ENCODE assay signal across 15 mouse cellular contexts in genomic region chr5:136759781-136760180, GRCm38 (mm10).
DNase-seq lines count a peak whose midpoint lies in the region; ATAC-seq and TF ChIP-seq lines count a peak whose summit lies in the region.
"Had no signal": no experiment of that assay in that cellular context is flagged by ENCODE, and none has a peak within 500 bp of the region (broad histone marks: within the 10 kb centered on the region; RNA-seq: fewer than 3 reads in every experiment).

No protein-coding gene starts in this region.

- H3K36me3 ChIP-seq in lung, embryonic 14.5 days (ENCODE audit: insufficient read depth): no peaks in the 10 kb centered on the region
- H3K36me3 ChIP-seq in MEL (ENCODE audit: control insufficient read depth in 1 of 2, insufficient read depth in 2 of 2, low read length in 2 of 2): no peaks in the 10 kb centered on the region
- H3K36me3 ChIP-seq: forebrain, embryonic 15.5 days; heart, embryonic 15.5 days; kidney, embryonic 15.5 days had no signal

- no peaks in the 10 kb centered on the region for H3K27me3 ChIP-seq in lung, embryonic 14.5 days (ENCODE audit: insufficient read depth, low read length)
- H3K27me3 ChIP-seq in MEL (ENCODE audit: control insufficient read depth in 1 of 2, insufficient read depth in 2 of 2, low read length in 2 of 2): no peaks in the 10 kb centered on the region
- H3K27me3 ChIP-seq: forebrain, embryonic 15.5 days; heart, embryonic 15.5 days; kidney, embryonic 15.5 days had no signal

- no peak overlapping the region for H3K9ac ChIP-seq in lung, embryonic 14.5 days
- H3K9ac ChIP-seq in MEL (ENCODE audit: control insufficient read depth, low read depth, low read length, poor library complexity, severe bottlenecking): no peak overlapping the region
- H3K9ac ChIP-seq: forebrain, embryonic 15.5 days; heart, embryonic 15.5 days; kidney, embryonic 15.5 days had no signal

- no peak overlapping the region for H3K4me3 ChIP-seq in gastrocnemius, adult 2 months
- H3K4me3 ChIP-seq in lung, embryonic 14.5 days (ENCODE audit: low read depth, low read length): no peak overlapping the region
- no peak overlapping the region for H3K4me3 ChIP-seq in MEL (ENCODE audit: control insufficient read depth in 1 of 2, insufficient read depth in 1 of 2, low read depth in 2 of 2, low read length in 2 of 2)
- H3K4me3 ChIP-seq: forebrain, embryonic 15.5 days; heart, embryonic 15.5 days; kidney, embryonic 15.5 days had no signal

- no peaks in the 10 kb centered on the region for H3K4me1 ChIP-seq in lung, embryonic 14.5 days (ENCODE audit: insufficient read depth)
- H3K4me1 ChIP-seq in MEL (ENCODE audit: control insufficient read depth in 1 of 2, insufficient read depth in 2 of 2, low read length in 2 of 2): no peaks in the 10 kb centered on the region
- H3K4me1 ChIP-seq: forebrain, embryonic 15.5 days had no signal

- 51% methylated on average over 6 of the region's 6 CpGs for WGBS in lung, embryonic 14.5 days

- TF ChIP-seq POLR2A in MEL (IDR thresholded peaks at IDR 0.05; ENCODE audit: control insufficient read depth in 1 of 2, insufficient read depth in 1 of 2, low read depth in 1 of 2, low read length in 2 of 2, poor library complexity in 1 of 2): no peak

- no peak for DNase-seq in gastrocnemius, adult 2 months
- DNase-seq in gastrocnemius, postnatal 25 days: no peak
- peak; percentile 17 for DNase-seq in lung, embryonic 14.5 days
- DNase-seq in lung, postnatal 10 days: no peak
- peak; percentile 43 for DNase-seq in MEL (ENCODE audit: low read depth, low spot score)
- DNase-seq in retina, embryonic 14.5 days (ENCODE audit: low spot score): peak; percentile 38
- no peak for DNase-seq in spleen, postnatal 36 days (ENCODE audit: low spot score in 2 of 2)
- no peak for DNase-seq in ovary, postnatal 10 days (ENCODE audit: low spot score)
- DNase-seq: adrenal gland, postnatal 25 days; cerebellum, postnatal 25 days; spleen, adult 18-20 months had no signal

- H3K4me2 ChIP-seq in lung, embryonic 14.5 days: no peak overlapping the region
- H3K4me2 ChIP-seq: forebrain, embryonic 15.5 days; heart, embryonic 15.5 days; kidney, embryonic 15.5 days had no signal

- TF ChIP-seq RAD21 in MEL (IDR thresholded peaks at IDR 0.05; ENCODE audit: low read depth, low read length): peak; percentile 30

- intact Hi-C loops in gastrocnemius, adult 2 months (cut with DNase I): loop anchor here (10.0 kb wide), 1 partner anchor 475 kb away; no protein-coding TSS in a partner anchor

- no peak overlapping the region for H3K27ac ChIP-seq in gastrocnemius, adult 2 months
- no peak overlapping the region for H3K27ac ChIP-seq in lung, embryonic 14.5 days (ENCODE audit: low read depth)
- no peak overlapping the region for H3K27ac ChIP-seq in MEL (ENCODE audit: control insufficient read depth, low read depth, low read length)
- H3K27ac ChIP-seq: forebrain, embryonic 15.5 days; heart, embryonic 15.5 days; kidney, embryonic 15.5 days; macrophage had no signal

- TF ChIP-seq CTCF in gastrocnemius, adult 2 months (IDR thresholded peaks at IDR 0.05): peak; percentile 56
- TF ChIP-seq CTCF in lung, embryonic 14.5 days (IDR thresholded peaks at IDR 0.05; ENCODE audit: low read depth): peak; percentile 63
- peak; percentile 71 to 93 (median 82) for TF ChIP-seq CTCF in MEL (IDR thresholded peaks at IDR 0.05 in 2 of 3, conservative IDR thresholded peaks at IDR 0.05 in 1 of 3; ENCODE audit: control insufficient read depth in 1 of 3, insufficient read depth in 1 of 3, low read depth in 2 of 3, low read length in 3 of 3, poor library complexity in 1 of 3, severe bottlenecking in 1 of 3)

- ATAC-seq in lung, embryonic 14.5 days (ENCODE audit: insufficient read depth): no peak
- ATAC-seq: forebrain, embryonic 15.5 days had no signal

- H3K79me2 ChIP-seq in MEL (ENCODE audit: control insufficient read depth, insufficient read depth, low read length, poor library complexity): no peaks in the 10 kb centered on the region

- H3K9me3 ChIP-seq in lung, embryonic 14.5 days (ENCODE audit: low read depth, low read length): no peaks in the 10 kb centered on the region
- no peaks in the 10 kb centered on the region for H3K9me3 ChIP-seq in MEL (replicated peaks; ENCODE audit: insufficient read depth, low read length)
- H3K9me3 ChIP-seq: forebrain, embryonic 15.5 days; heart, embryonic 15.5 days; kidney, embryonic 15.5 days had no signal

- TF ChIP-seq EP300 in MEL (IDR thresholded peaks at IDR 0.05; ENCODE audit: low read depth in 1 of 2, low read length in 2 of 2): no peak

TF ChIP-seq in MEL, 35 proteins besides CTCF, POLR2A, EP300 and RAD21:
- TF ChIP-seq SMC3 (IDR thresholded peaks at IDR 0.05; ENCODE audit: low read depth, low read length): peak; percentile 28; the same call in 1 of the 2 replicates
- no peak for TF ChIP-seq ZNF384 (IDR thresholded peaks at IDR 0.05; ENCODE audit: low read depth, low read length)
- no peak for TF ChIP-seq ETS1 (IDR thresholded peaks at IDR 0.05; ENCODE audit: low read depth, low read length)
- no peak for TF ChIP-seq POLR2AphosphoS2 (IDR thresholded peaks at IDR 0.05; ENCODE audit: low read length)
- TF ChIP-seq ZC3H11A (IDR thresholded peaks at IDR 0.05; ENCODE audit: low read depth, low read length): no peak

Comparison
In these comparisons a context has a peak if more than half of its experiments do, and no peak if none do; other contexts are left out.
1. DNase-seq: peak in lung, embryonic 14.5 days (single experiment), MEL (single experiment) and retina, embryonic 14.5 days (single experiment); none in gastrocnemius, adult 2 months (single experiment), gastrocnemius, postnatal 25 days (single experiment), lung, postnatal 10 days (single experiment), spleen, postnatal 36 days (0 of 2) and ovary, postnatal 10 days (single experiment).
2. Peak in every context shown above with its lines, with median percentiles within 50 percentile points of each other: CTCF ChIP-seq.